ENCODE assay signal across 22 mouse cellular contexts in genomic region chr16:22967383-22968030, GRCm38 (mm10). TPM values are rescaled to one million over a fixed set of nuclear protein-coding genes. Genes with fewer than 3 reads are reported as not detected.
A peak's percentile ranks its signal among the peaks of the same experiment; 100 is the strongest.
DNase-seq lines count a peak whose midpoint lies in the region; ATAC-seq and TF ChIP-seq lines count a peak whose summit lies in the region.
"Had no signal": no experiment of that assay in that cellular context is flagged by ENCODE, and none has a peak within 500 bp of the region (broad histone marks: within the 10 kb centered on the region; RNA-seq: fewer than 3 reads in every experiment).

No protein-coding gene starts in this region.

- no peak for TF ChIP-seq CTCF in lung, postnatal 0 days (IDR thresholded peaks at IDR 0.05)
- TF ChIP-seq CTCF in C2C12 (IDR thresholded peaks at IDR 0.05; ENCODE audit: control insufficient read depth, insufficient read depth, insufficient read length), result no peak
- no peak for TF ChIP-seq CTCF in embryonic fibroblast, embryonic 13.5 days (IDR thresholded peaks at IDR 0.05; ENCODE audit: borderline replicate concordance, insufficient read depth, low read length)

- no peaks in the 10 kb centered on the region for H3K79me2 ChIP-seq in C2C12 (ENCODE audit: control insufficient read depth, insufficient read depth)

- no peaks in the 10 kb centered on the region for H3K4me1 ChIP-seq in lung, postnatal 0 days (ENCODE audit: insufficient read depth, low read depth, low read length)
- no peaks in the 10 kb centered on the region; the same call in 1 of the 2 replicates for H3K4me1 ChIP-seq in embryonic fibroblast, embryonic 13.5 days (ENCODE audit: control insufficient read depth, insufficient read depth, low read length)
- H3K4me1 ChIP-seq: embryonic facial prominence, embryonic 12.5 days; forebrain, embryonic 13.5 days; heart, embryonic 15.5 days; hindbrain, embryonic 13.5 days had no signal

- H3K27me3 ChIP-seq in lung, postnatal 0 days (replicated peaks; ENCODE audit: insufficient read depth, low read length), result no peaks in the 10 kb centered on the region
- no peaks in the 10 kb centered on the region for H3K27me3 ChIP-seq in C2C12 (ENCODE audit: control insufficient read depth, insufficient read depth, insufficient read length)
- H3K27me3 ChIP-seq: embryonic facial prominence, embryonic 12.5 days; forebrain, embryonic 13.5 days; heart, embryonic 15.5 days; hindbrain, embryonic 13.5 days had no signal

- 50% methylated on average over 1 of the region's 1 CpGs for WGBS in lung, postnatal 0 days

- no peak overlapping the region for H3K27ac ChIP-seq in lung, postnatal 0 days (ENCODE audit: low read length)
- peak overlapping the region; percentile 34 for H3K27ac ChIP-seq in embryonic fibroblast, embryonic 13.5 days (ENCODE audit: insufficient read depth, low read length)
- H3K27ac ChIP-seq: embryonic facial prominence, embryonic 12.5 days; forebrain, embryonic 13.5 days; heart, embryonic 15.5 days; hindbrain, embryonic 13.5 days; hindbrain, postnatal 0 days had no signal

- 0 out of 2 replicates have a peak, but pooled peaks have one; percentile 17 for TF ChIP-seq EP300 in lung, postnatal 0 days (IDR thresholded peaks at IDR 0.05)

- no peak overlapping the region for H3ac ChIP-seq in C2C12 (ENCODE audit: control insufficient read depth, insufficient read length, low read depth)

- H3K79me3 ChIP-seq in C2C12 (ENCODE audit: low read depth), result no peaks in the 10 kb centered on the region

- H3K9me3 ChIP-seq in lung, postnatal 0 days (ENCODE audit: low read length), result no peaks in the 10 kb centered on the region
- H3K9me3 ChIP-seq: embryonic facial prominence, embryonic 12.5 days; forebrain, embryonic 13.5 days; heart, embryonic 15.5 days; hindbrain, embryonic 13.5 days had no signal

- no peak for ATAC-seq in lung, postnatal 0 days
- ATAC-seq: forebrain, embryonic 13.5 days; hindbrain, postnatal 0 days had no signal

- peak; percentile 27 for DNase-seq in lung, postnatal 0 days (ENCODE audit: low spot score)
- DNase-seq in lung, postnatal 10 days, result no peak
- no peak for DNase-seq in thymus, adult 18-20 months
- DNase-seq in cerebellum, postnatal 10 days, result no peak
- no peak for DNase-seq in c-Kit-positive CD71-positive TER-119-positive erythroid progenitor cells, embryonic 14.5 days (ENCODE audit: low spot score)
- DNase-seq: adrenal gland, postnatal 10 days; cerebellum, adult 2 months; cerebellum, postnatal 14 days; gastrocnemius, postnatal 14 days; heart, postnatal 14 days; kidney, adult 11 months had no signal

- H3K4me3 ChIP-seq in lung, postnatal 0 days (ENCODE audit: low read depth, low read length), result no peak overlapping the region
- no peak overlapping the region for H3K4me3 ChIP-seq in C2C12 (ENCODE audit: insufficient read depth, poor library complexity, severe bottlenecking)
- no peak overlapping the region for H3K4me3 ChIP-seq in embryonic fibroblast, embryonic 13.5 days (ENCODE audit: insufficient read depth, low read length)
- H3K4me3 ChIP-seq: embryonic facial prominence, embryonic 12.5 days; forebrain, embryonic 13.5 days; heart, embryonic 15.5 days; hindbrain, embryonic 13.5 days had no signal

- TF ChIP-seq POLR2A in embryonic fibroblast, embryonic 13.5 days (IDR thresholded peaks at IDR 0.05; ENCODE audit: low read depth, low read length), result no peak

- no peak overlapping the region for H3K9ac ChIP-seq in lung, postnatal 0 days (replicated peaks; ENCODE audit: low read depth)
- H3K9ac ChIP-seq: embryonic facial prominence, embryonic 12.5 days; forebrain, embryonic 13.5 days; heart, embryonic 15.5 days; hindbrain, embryonic 13.5 days had no signal

- no peak overlapping the region for H3K4me2 ChIP-seq in lung, postnatal 0 days (replicated peaks; ENCODE audit: low read depth, low read length)
- H3K4me2 ChIP-seq: embryonic facial prominence, embryonic 12.5 days; forebrain, embryonic 13.5 days; heart, embryonic 11.5 days; heart, embryonic 15.5 days; hindbrain, embryonic 13.5 days had no signal

- H3K36me3 ChIP-seq in lung, postnatal 0 days (ENCODE audit: insufficient read depth, low read length), result no peaks in the 10 kb centered on the region
- no peaks in the 10 kb centered on the region for H3K36me3 ChIP-seq in C2C12 (ENCODE audit: control insufficient read depth, insufficient read depth)
- H3K36me3 ChIP-seq: embryonic facial prominence, embryonic 12.5 days; heart, embryonic 15.5 days; hindbrain, embryonic 13.5 days had no signal

TF ChIP-seq in C2C12, 6 proteins besides CTCF, POLR2A, EP300 and RAD21:
- no peak for TF ChIP-seq MYOG (IDR thresholded peaks at IDR 0.05; ENCODE audit: control insufficient read depth, extremely low read depth, insufficient read length)
- peak; percentile 65 for TF ChIP-seq CEBPB (IDR thresholded peaks at IDR 0.05; ENCODE audit: low read depth)

RNA-seq across cellular contexts. Expression of gene Hrg, which starts 16.6 kb away (rescaled TPM):
- polyA plus RNA-seq in lung, postnatal 0 days (2015; fragmentation: Nextera tagmentation; extraction: Ambion mirVana), result 0.06 and 0.07 TPM in 2 replicates
- not detected for polyA plus RNA-seq in C2C12 (2012; fragmentation: generic; extraction: Trizol)
- not detected in 2 replicates for polyA plus RNA-seq in embryonic fibroblast, embryonic 13.5 days (2011; ENCODE audit: insufficient read length, low read depth, missing spikeins)
- polyA plus RNA-seq: cerebellum, adult 2 months; embryonic facial prominence, embryonic 12.5 days; gonadal fat pad, adult 2 months; heart, embryonic 11.5 days; heart, embryonic 15.5 days; hindbrain, embryonic 13.5 days; hindbrain, postnatal 0 days; intestine, embryonic 14.5 days; kidney, embryonic 14.5 days had no signal

RNA-seq across cellular contexts. Expression of gene Fetub, which starts 49.4 kb away (rescaled TPM):
- 0.30 and 0.35 TPM in 2 replicates for polyA plus RNA-seq in lung, postnatal 0 days (2015; fragmentation: Nextera tagmentation; extraction: Ambion mirVana)
- polyA plus RNA-seq in C2C12 (2012; fragmentation: generic; extraction: Trizol), result 2.3 TPM
- 0.65 and 0.94 TPM in 2 replicates for polyA plus RNA-seq in embryonic fibroblast, embryonic 13.5 days (2011; ENCODE audit: insufficient read length, low read depth, missing spikeins)
- polyA plus RNA-seq: cerebellum, adult 2 months; embryonic facial prominence, embryonic 12.5 days; forebrain, embryonic 13.5 days; heart, embryonic 15.5 days; hindbrain, embryonic 13.5 days; intestine, embryonic 14.5 days; kidney, embryonic 14.5 days had no signal
